Mouse (Mus musculus): Measurements from ENCODE around the gene Ccnq.
"Not testable (repeated sequence)": the region's sequence is repeated elsewhere in the genome, so short reads cannot be mapped to it uniquely, and the experiment has no call there.

The Ccnq gene

DNA sequence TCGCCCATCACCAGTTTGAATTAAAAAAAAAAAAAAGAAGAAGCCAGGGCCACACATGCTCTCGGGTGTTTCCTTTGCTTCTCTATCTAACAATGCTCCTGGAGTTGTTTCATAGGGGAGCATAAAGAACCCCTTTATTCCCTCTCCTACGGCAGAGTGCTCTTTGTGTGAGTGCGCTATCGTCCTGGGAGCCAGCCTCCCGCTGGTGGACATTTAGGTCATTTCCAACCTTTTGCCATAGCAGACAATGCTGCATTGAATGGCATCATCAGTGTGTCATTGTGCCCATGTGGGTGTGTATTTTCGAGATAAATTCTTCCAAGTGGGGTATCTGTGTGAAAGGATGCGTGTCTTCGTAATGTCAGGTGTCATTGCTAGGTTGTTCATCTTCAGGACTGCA is 9.6 kb upstream of the Ccnq start:
- DNase-seq: no peak

DNA sequence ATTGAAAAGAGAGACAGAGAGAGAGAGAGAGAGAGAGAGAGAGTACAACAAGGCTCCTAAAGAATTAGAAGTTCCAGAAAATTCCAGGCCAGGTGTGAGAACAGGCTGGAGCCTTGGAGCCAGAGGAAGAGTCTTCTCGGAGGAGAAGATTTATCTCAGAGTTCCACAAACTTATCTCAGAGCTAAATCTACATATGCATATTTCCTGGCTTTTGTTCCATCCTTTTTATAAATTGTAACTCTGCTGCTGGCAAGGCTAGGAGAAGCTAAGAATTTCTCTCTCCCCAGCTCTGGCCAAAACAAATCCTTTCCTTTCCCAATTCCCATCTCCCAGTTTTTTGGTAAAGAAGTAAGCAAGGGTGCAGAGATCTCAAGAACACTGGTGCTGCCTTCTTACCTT is 3.8 kb upstream of the Ccnq start:
- no peak for DNase-seq

DNA sequence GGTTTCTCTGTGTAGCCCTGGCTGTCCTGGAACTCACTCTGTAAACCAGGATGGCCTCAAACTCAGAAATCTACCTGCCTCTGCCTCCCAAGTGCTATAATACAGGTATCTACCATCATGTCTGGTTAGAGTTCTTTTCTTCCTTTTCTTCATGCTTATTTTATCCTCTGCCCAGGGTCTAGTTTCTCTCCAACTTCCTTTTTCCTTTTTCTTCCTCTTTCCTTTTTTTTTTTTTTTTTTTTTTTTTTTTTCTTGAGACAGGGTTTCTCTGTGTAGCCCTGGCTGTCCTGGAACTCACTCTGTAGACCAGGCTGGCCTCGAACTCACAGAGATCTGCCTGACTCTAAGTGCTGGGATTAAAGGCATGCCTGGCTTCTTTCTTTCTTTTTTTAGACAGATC is 2.6 kb upstream of the Ccnq start:
- DNase-seq: not testable (repeated sequence)

DNA sequence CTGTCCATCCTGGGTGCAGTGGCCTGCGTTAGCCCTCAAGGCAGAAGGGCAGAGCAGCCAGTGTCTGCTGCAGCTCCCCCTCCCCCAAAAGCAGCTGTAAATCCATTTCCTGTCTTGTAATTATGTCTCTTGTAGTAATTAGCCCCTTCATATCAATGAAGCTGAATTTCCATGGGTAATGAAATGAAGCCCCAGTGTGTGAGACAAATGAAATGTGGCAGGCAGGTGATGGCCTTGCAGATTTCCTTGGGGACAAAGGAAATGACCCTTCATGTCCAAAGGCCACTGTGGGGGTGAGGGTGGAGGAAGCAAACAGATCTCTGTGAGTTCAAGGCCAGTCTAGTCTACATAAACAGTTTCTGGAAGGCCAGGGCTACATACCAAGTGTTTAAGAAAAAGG is 1.7 kb upstream of the Ccnq start:
- no peak for DNase-seq

DNA sequence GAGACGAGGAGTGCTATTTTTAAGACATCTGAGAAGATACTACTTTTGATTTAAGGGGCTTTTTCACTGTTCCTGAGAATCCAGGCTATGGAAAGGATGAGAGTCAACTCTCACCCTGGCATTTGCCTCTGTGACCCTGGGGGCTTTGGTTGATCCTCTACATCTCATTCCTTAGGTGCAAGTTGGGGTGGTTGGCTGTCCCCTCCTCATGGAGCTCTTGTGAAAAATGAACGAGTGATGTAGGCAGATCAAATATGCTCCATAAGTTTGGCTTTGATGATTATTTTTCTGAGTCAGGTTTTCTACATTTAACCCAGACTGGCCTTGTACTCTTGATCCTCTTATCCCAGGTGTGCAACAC is 294 bp upstream of the Ccnq start:
- DNase-seq: no peak

DNA sequence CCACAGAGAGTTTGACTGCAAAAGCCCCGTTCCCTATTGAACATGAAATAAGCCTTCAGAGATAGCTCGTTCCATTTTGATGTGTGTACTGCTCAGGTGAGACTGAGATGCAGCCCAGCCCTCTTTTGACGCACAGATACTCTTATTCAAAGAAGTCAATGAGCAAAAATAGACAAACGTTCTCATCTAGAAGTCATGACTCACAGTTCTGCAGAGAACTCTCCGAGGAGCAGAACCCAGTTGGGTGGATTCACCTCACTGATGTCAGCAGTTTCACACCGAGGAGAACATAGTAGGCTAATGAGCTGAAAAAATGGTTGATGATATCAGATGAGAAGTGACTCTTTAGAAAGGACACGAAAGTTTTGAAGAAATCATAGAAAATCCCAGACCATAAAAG is 5.3 kb downstream of the Ccnq start:
- DNase-seq: no peak

DNA sequence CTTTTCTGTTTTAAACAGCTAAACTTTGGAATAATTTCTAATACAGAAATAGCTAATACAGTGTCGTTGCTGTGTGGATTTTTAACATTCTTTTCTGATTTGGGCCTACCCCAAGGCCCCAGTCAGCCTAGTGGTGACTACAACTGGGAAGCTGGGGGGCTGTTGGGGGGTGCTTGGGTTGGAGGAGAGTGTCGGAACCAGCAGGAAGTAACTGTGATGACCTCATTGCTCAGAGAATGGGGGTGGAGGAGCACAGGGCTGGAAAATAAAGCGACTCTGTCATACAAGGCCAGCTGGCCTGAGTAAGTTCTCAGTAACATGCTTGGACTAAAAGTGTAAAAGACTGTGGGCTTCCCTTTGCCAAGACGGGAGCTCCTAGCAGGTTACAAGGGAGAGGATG is 6.1 kb downstream of the Ccnq start:
- DNase-seq: no peak

DNA sequence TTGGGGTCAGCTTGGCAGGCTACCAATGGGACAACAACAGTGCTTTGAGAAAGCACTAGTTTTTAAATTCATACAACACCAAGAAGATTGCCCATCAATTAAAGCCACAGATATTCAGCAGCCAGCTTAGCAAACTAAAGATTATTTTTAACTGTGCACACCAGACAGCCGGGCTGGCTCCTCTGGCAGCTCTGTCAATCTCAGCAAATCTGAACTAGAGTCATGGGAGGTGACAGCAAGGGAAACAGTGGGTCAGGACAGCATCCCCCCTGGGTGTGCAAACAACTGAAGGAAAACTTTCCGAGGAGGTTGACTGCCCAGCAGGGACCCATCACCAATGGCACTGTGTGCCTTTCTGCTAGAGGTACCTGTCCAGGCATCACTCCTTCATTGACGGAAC is 9.1 kb downstream of the Ccnq start:
- no peak for DNase-seq

DNA sequence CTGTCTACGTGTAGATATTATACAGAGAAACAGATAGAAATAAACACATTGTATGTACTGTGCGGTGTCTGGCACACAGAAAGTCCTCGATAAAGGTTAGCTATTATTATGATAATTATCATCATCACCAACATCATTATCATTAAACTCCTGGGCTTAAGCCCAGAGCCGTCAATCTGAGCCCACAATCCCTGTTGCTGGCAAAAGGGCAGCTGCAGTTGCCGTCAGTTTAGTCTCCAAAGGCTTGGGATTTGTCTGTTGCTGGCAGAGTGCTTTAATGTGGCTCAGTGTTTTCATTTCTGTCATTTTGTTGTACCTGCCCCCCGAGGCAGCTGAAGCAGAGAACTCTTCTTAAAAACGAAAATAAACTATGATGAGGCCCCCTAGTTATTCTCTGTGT is 9.6 kb downstream of the Ccnq start:
- DNase-seq: no peak

DNA sequence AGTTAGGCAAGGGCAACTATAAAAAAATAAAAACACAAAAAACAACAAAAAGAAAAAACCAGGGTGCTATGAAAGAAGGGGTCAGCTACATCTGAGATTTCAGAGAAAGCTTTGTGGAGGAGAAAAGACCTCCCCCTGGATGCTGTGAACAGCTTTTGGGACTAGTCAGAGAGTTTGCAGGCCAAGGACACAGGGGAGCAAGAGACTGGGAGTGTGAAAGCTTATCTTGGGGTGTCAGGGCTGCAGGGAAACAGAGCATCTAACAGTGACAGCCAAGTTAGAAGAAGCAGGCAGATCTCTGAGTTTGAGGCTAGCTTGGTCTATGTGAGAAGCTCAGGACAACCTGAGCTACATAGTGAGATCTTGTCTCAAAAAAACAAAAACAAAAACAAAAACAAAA is 12.2 kb downstream of the Ccnq start:
- no peak for DNase-seq

DNA sequence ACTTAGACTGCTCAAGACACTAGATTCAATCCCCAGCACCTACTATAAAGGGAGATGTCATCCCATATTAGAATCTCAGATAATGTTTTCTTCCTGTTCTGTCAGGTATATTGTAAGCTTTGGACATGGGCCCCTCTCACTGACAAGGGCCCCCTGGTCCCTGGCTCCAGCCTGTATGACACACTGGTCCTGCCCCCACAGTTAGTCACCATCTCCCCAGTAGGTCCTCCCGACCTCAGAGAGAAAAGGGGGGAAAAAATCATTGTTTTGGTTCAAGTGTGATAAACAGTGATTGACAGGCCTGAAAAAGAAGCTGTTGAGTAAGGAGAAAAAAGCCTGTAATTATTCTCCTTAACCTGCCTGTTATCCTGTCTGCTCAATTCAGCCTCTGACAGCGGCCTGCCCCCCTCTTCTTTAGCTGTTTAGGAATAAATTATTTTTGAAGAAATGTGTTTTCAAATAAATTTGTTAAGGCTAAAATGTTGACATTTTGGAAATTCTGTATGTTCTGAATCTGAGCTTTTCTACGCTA is 14.6 kb downstream of the Ccnq start:
- no peak for DNase-seq

DNA sequence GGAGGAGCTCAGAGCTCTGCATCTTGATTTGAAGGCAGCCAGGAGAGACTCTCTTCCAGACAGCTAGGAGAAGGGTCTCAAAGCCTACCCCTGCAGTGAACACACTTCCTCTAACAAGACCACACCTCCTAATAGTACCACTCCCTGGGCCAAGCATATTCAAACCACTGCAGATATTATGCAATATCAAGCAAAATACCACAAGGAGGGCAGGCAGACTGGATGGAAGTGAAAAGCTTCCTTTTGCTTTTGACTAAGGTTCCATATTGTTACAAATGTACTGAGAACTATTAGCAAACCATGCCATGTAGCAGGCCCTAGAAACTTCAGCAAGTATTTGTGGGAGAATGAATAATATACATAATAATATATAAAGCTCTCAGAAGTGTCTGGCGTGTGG is 16.4 kb downstream of the Ccnq start:
- DNase-seq: no peak

DNA sequence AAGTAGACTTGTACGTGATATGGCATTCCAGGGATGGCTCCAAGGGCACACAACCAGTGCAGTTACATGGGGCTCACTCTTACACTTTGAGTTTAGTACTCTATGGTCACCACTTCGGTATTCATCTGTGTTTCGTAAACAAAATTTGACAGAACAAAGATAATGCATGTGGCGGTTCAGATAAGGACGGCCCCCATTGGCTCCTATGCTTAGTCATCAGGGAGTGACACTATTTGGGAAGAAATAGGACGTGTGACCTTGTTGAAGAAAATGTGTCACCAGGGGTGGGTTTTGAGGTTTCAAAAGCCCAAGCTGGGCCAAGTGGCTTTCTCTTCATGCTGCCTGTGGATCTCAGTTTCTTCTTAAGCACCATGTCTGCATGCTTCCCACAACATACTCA is 18.9 kb downstream of the Ccnq start:
- DNase-seq: no peak

DNA sequence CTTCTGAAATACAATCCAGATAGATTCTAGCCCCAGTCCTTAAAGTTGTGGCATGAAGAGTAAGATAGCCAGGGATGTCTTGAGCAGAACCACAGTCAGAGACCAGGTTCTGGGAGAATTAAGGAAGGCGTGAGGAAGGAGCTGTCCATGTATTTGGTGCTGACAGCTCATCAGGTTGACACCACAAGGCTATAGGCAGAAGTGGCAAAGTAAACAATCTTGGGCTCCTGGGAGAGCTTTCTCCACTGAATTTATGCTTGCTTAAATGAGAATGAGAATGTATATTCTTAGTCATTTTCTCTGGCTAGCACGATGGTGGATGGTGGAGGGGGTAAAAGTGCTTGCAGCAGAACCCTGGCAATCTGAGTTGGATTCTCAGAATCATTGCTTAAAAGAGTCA is 20.6 kb downstream of the Ccnq start:
- DNase-seq: no peak

DNA sequence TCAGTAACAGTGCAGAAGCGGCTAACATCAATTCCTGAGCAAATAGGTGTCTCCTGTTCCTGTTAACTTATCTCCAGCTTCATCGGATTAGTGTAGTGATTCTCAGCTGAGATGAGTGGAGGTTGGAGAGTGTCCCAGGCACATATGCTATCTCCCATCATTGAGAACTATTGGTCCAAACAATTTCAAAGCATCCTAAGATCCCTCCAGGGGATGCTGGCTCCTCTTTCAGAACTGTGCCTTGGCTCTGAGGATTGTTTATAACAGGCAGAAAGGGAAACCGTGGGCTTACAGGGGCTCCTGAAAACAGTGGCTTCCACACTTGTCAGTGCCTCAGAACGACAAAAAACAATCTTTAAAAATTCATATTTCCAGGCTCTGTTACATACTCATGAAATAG is 23.5 kb downstream of the Ccnq start:
- DNase-seq: no peak

DNA sequence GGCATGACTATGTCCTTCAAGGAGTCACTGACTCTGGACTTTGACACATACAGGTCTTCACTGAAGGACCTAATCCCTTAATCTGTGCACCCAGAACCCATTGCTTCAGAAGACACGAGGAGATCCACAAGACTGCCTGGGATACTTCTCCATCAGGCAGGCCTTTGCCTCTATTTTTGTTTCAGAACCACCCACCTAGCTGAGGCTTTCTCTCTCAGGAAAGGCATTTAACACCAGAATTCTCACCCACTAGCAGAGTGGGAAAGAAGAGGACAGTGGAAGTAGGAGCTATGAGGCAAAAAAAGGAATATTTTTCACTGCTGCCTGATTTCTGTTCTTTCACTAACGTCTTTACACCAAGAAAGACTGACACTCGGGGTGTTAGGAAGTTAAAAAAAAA is 25.2 kb downstream of the Ccnq start:
- no peak for DNase-seq

DNA sequence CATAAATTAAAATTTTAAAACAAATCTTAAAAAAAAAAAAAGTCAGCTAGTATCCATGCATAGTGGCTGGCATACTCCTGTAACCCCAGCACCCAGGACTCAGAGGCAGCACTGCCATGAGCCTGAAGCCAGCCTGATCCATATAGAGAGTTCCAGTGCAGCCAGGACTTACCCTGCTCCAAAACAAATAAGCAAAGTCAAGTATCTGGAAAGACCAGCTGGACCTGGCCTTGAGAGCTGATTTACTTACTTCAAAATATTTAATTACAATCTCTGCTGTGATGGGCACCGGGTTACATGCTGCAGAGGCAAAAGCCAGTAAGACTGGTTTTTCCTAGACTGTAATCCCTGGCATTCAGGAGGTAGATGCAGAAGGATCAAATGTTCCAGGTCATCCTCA is 26.7 kb downstream of the Ccnq start:
- DNase-seq: no peak

DNA sequence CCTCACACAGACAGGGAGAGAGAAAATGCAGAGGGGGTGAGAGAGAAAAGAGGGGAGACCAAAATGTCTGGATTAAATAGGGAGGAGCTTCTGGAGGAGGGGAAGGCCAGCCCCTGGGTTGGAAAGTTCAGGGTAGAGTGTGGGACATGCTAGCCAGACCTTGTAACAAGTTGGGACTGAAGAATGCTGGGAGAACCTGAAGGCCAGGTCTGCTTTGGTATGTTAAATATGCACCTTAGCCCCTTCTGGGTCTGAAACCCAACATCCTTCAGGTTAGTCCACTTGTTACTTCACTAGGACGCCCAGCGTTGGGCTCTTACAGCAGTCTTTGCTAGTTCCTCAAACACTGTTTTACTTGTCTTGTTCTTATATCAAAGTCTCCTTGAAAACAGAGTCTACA is 30.1 kb downstream of the Ccnq start:
- no peak for DNase-seq

DNA sequence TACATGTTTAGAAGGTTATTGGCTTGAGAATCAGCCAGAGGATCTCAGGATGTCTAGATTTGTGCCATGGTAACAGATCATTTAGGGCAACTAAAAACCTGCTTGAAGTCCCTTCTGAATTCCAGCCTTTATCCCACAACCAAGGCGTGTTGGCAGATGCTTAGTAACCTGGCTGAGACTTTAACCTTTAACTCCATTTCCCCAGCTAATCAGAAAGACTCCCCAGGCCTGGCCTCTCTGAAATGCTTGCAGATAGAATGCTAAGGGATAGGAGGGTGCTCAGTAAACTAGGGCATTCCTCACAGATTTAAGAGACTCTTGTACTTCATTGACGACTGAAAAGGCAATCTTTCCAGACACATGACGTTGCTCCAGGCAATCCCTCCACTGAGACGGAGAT is 33.9 kb downstream of the Ccnq start:
- DNase-seq: no peak

DNA sequence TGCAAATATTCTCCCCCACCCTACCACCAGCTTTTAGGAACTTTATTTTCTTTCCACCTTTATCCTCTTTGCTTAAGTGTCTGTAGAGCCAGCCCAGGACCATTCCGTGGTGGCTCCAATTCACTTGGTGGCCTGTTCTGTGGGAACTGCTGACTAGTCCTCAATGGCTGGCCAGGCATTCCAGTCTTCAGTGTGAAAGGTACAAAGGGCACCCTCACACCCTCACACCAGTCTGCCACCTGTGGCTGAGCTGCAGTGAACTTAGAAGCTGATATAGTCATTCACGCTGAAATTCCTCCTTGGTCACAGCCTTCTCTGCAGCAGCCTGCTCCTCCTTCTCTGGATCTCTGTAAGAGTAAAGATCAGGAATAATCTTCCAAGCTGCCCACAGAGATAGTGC is 42.9 kb downstream of the Ccnq start:
- peak in 1 of 2 experiments; percentile 49 for DNase-seq

DNA sequence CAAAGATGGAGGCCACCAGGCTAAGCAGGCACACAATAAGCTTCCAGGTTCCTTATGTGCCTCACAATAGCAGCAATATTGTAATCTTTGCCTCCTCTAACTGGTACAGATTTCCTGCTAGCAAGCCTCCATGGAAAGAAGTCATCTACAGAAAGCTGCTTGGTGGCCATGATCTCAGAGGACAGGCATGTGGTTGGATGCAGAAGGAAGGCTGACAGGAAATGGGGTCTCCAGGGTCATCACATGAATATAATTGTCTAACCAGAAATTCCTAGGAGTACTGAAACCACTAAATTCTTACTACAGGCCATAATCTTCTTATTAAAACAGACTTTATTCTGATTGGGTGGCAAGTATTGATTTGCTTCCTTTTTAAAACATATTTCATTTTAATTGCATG is 45.5 kb downstream of the Ccnq start:
- DNase-seq: no peak

DNA sequence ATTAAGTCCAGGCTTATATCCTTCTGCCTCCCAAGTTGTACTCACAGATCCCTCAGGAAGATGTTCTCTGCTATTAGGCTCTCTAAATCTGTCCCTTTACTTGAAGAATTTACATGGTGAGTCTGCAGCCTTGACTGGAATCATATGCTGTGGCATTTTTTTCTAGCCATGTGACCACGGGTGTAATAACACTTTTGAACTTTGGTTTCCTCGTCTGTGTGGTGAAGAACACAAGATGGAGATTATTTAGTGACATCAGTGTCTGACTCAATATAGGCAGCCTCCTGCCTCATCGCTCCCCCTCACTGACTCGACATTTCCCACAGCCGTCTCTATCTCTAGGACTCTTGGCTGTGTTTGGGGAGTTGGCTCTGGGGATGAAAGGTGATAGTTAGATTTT is 48.4 kb downstream of the Ccnq start:
- DNase-seq: no peak

DNA sequence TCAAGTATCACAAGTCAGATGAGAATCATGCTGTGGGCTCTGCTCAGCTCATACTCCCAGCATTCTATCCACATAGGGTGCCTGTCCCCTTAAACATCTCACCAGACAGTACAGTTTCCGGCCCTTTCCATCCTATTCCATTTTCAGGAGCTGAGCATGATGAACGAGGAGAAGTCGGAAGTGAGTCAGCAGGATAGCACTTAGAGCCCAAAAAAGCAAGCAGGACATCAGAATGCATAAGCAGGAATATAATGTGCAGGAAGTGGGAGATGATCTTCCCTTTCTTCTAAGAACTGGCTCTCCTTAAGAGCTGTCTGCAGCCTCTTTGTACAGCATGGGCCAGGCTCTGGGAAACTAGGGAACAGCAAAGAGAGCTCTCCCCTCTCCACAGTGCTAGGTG is 49.2 kb downstream of the Ccnq start:
- peak in 1 of 2 experiments; percentile 13 for DNase-seq

All from kidney, adult 8-10 months (tissue).